Mouse (Mus musculus): ENCODE data around the gene Rxfp2.
A peak's percentile ranks its signal among the peaks of the same experiment; 100 is the strongest.

Rxfp2 gene

GRCm38 (mm10) chr5:150046438-150046837, 28.0 kb downstream of the Rxfp2 start:
- no peak for DNase-seq

- DNase-seq = peak; percentile 66
Observed at GRCm38 (mm10) chr5:150049946-150050345, 31.5 kb downstream of the Rxfp2 start.

- peak; percentile 60 for DNase-seq
Observed at GRCm38 (mm10) chr5:150051828-150052227, 33.4 kb downstream of the Rxfp2 start.

- DNase-seq = no peak
Observed at GRCm38 (mm10) chr5:150053294-150053693, 34.8 kb downstream of the Rxfp2 start.

GRCm38 (mm10) chr5:150053956-150054355, 35.5 kb downstream of the Rxfp2 start:
- no peak for DNase-seq

- DNase-seq = no peak
Observed at GRCm38 (mm10) chr5:150055322-150055721, 36.8 kb downstream of the Rxfp2 start.

- DNase-seq = no peak
Observed at GRCm38 (mm10) chr5:150056056-150056455, 37.6 kb downstream of the Rxfp2 start.

GRCm38 (mm10) chr5:150058845-150059244, 40.4 kb downstream of the Rxfp2 start:
- no peak for DNase-seq

- DNase-seq = no peak
Observed at GRCm38 (mm10) chr5:150059466-150059865, 41.0 kb downstream of the Rxfp2 start.

- DNase-seq = no peak
Observed at GRCm38 (mm10) chr5:150061086-150061485, 42.6 kb downstream of the Rxfp2 start.

- DNase-seq = no peak
Observed at GRCm38 (mm10) chr5:150064286-150064685, 45.8 kb downstream of the Rxfp2 start.

- no peak for DNase-seq
Observed at GRCm38 (mm10) chr5:150070086-150070485, 51.6 kb downstream of the Rxfp2 start.

GRCm38 (mm10) chr5:150071738-150072137, 53.3 kb downstream of the Rxfp2 start:
- no peak for DNase-seq

GRCm38 (mm10) chr5:150079866-150080797, 61.7 kb downstream of the Rxfp2 start:
- no peak for DNase-seq

- DNase-seq = no peak
Observed at GRCm38 (mm10) chr5:150082696-150083095, 64.2 kb downstream of the Rxfp2 start.

GRCm38 (mm10) chr5:150083190-150083589, 64.7 kb downstream of the Rxfp2 start:
- DNase-seq = no peak

GRCm38 (mm10) chr5:150097620-150098019, 79.1 kb downstream of the Rxfp2 start:
- DNase-seq = peak; percentile 61

- no peak for DNase-seq
Observed at GRCm38 (mm10) chr5:150098754-150099153, 80.3 kb downstream of the Rxfp2 start.

- DNase-seq = no peak
Observed at GRCm38 (mm10) chr5:150101789-150102188, 83.3 kb downstream of the Rxfp2 start.

- no peak for DNase-seq
Observed at GRCm38 (mm10) chr5:150106358-150106757, 87.9 kb downstream of the Rxfp2 start.

- no peak for DNase-seq
Observed at GRCm38 (mm10) chr5:150111236-150111635, 92.8 kb downstream of the Rxfp2 start.

GRCm38 (mm10) chr5:150114007-150114406, 95.5 kb downstream of the Rxfp2 start:
- peak; percentile 37 for DNase-seq

- DNase-seq = no peak
Observed at GRCm38 (mm10) chr5:150114778-150115177, 96.3 kb downstream of the Rxfp2 start.

GRCm38 (mm10) chr5:150115271-150116092, 97.0 kb downstream of the Rxfp2 start:
- no peak for DNase-seq

Data from right cerebral cortex, postnatal 14 days (tissue).